Mouse (Mus musculus) limb, embryonic 11.5 days (tissue): ENCODE measurements around the gene Hsd17b3. TPM values are rescaled to one million over a fixed set of nuclear protein-coding genes. Genes with fewer than 3 reads are reported as not detected.
A peak's percentile ranks its signal among the peaks of the same experiment; 100 is the strongest.

Experiments
- ATAC-seq: fragments of 200-750 bp; cut with Nextera tagmentation; 2 replicates; pipeline ENCODE4 v1.8.0; 2017; ENCODE audit warnings: low read depth; ENCODE audit not compliant: insufficient number of reproducible peaks, low FRiP score, low TSS enrichment
- DNase-seq: peaks from one replicate; pipeline ENCODE4 v3.0.0-alpha.2; 2015; ENCODE audit warnings: low spot score
- H3K27ac ChIP-seq: fragments of 300-500 bp; sonication (generic); replicated peaks from 2 replicates; pipeline ENCODE4 v1.5.1; 2014; ENCODE audit warnings: low read depth, mild to moderate bottlenecking, low read length
- H3K27me3 ChIP-seq: fragments of 300-500 bp; sonication (generic); 2 replicates; pipeline ENCODE4 v1.6.1; 2014; ENCODE audit warnings: mild to moderate bottlenecking, low read length, mixed read lengths; ENCODE audit not compliant: control insufficient read depth, insufficient read depth
- H3K36me3 ChIP-seq: fragments of 300-500 bp; sonication (generic); 2 replicates; pipeline ENCODE4 v1.6.1; 2014; ENCODE audit warnings: mild to moderate bottlenecking, low read length, moderate library complexity, mixed read lengths; ENCODE audit not compliant: control insufficient read depth, insufficient read depth
- H3K4me1 ChIP-seq: fragments of 300-500 bp; sonication (generic); 2 replicates; pipeline ENCODE4 v1.6.1; 2014; ENCODE audit warnings: low read length, mixed read lengths; ENCODE audit not compliant: control insufficient read depth, insufficient read depth
- H3K4me2 ChIP-seq: fragments of 300-500 bp; sonication (generic); 2 replicates; pipeline ENCODE4 v1.6.1; 2014; ENCODE audit warnings: low read depth, mild to moderate bottlenecking, moderate library complexity; ENCODE audit not compliant: severe bottlenecking
- H3K4me3 ChIP-seq: fragments of 300-500 bp; sonication (generic); 2 replicates; pipeline ENCODE4 v1.5.1; 2014; ENCODE audit warnings: low read depth, low read length
- H3K9ac ChIP-seq: fragments of 300-500 bp; sonication (generic); 2 replicates; pipeline ENCODE4 v1.6.1; 2014; ENCODE audit warnings: mild to moderate bottlenecking, low read length
- H3K9me3 ChIP-seq: fragments of 300-500 bp; sonication (generic); 2 replicates; pipeline ENCODE4 v1.6.1; 2016; ENCODE audit warnings: low read length; ENCODE audit not compliant: control insufficient read depth
- WGBS: fragments of 180-500 bp; shearing (Covaris S2); extraction: QIAGEN DNeasy Blood & Tissue Kit; methylation state at CpG from one replicate; pipeline ENCODE4 v1.1.7; 2014; 5-methylcytosine and 5-hydroxymethylcytosine counted together
- polyA plus RNA-seq: library from polyadenylated mRNA; unstranded; fragments of >200 nt; fragmentation: Nextera tagmentation; extraction: Ambion mirVana; gene quantifications from 2 replicates; pipeline ENCODE4 v1.2.1, GENCODE M21; 2014

Gene Hsd17b3
- polyA plus RNA-seq, 1 experiment from 2014 or later = not detected

DNA sequence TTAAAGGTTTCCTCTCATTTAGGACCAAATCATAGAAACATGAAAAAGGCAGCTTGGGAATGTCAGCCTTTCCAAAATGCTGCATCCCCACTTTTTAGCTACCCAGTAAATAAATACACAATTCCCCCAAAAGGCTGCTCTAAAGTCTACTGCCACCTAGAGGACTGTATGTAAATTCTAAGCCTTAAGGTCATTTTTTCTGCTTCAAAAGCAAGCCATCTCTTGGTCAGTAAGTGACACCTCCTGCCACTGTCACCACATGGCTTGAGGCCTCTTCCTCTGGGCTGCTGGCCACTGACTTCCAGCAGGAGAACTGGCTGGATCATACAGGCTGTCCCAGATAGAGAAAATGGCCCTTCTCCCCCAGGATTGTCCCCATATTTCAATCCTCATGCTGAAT is 50.9 kb downstream of the Hsd17b3 start:
- H3K4me2 ChIP-seq = no peak overlapping the region
- no peak overlapping the region for H3K27ac ChIP-seq
- H3K4me1 ChIP-seq = peaks cover 3% of the 10 kb centered on the region; the same call in 1 of the 2 replicates
- no peaks in the 10 kb centered on the region for H3K36me3 ChIP-seq
- H3K9ac ChIP-seq = no peak overlapping the region
- no peaks in the 10 kb centered on the region for H3K27me3 ChIP-seq
- H3K9me3 ChIP-seq = no peaks in the 10 kb centered on the region; the same call in 1 of the 2 replicates
- H3K4me3 ChIP-seq = no peak overlapping the region
- ATAC-seq (no peak), DNase-seq (no peak)

GRCm38 (mm10) chr13:64036079-64037011 is 52.7 kb downstream of the Hsd17b3 start:
- Histone ChIP-seq H3K9ac (no peak overlapping the region), H3K9me3 (no peaks in the 10 kb centered on the region; the same call in 1 of the 2 replicates), H3K4me3 (no peak overlapping the region), H3K27me3 (no peaks in the 10 kb centered on the region), H3K27ac (no peak overlapping the region), H3K4me1 (peaks cover 3% of the 10 kb centered on the region; the same call in 1 of the 2 replicates), H3K4me2 (no peak overlapping the region), H3K36me3 (no peaks in the 10 kb centered on the region)
- WGBS = 15% methylated on average over 13 of the region's 13 CpGs
- ATAC-seq (0 out of 2 replicates have a peak, but pooled peaks have one; percentile 36), DNase-seq (peak; percentile 84)

DNA sequence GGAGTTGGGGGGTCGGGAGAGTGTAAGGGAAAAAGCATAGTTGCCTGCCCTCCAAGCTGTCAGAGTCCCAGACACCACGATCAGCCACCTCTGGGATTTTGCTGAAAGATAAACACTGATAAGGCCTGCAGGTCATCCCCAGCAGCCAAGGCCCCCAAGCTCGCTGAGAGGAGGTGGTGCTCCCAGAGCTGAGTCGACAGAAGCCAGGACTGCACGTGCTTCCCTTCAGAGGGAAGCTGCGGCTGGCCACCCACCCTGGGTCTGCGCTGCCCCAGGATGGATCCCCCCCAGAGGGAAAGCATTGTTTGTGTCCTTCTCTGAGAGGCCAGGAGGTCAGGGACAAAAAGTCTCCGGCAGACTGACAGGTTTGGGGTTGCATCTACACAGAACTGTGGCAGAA is 54.0 kb downstream of the Hsd17b3 start:
- H3K4me1 ChIP-seq = peaks cover 3% of the 10 kb centered on the region; the same call in 1 of the 2 replicates
- no peaks in the 10 kb centered on the region for H3K36me3 ChIP-seq
- H3K4me2 ChIP-seq = no peak overlapping the region
- H3K27me3 ChIP-seq = no peaks in the 10 kb centered on the region
- no peak overlapping the region for H3K4me3 ChIP-seq
- 13% methylated on average over 8 of the region's 8 CpGs for WGBS
- H3K27ac ChIP-seq = no peak overlapping the region
- H3K9me3 ChIP-seq = no peaks in the 10 kb centered on the region
- DNase-seq (no peak), ATAC-seq (no peak)
- H3K9ac ChIP-seq = no peak overlapping the region

DNA sequence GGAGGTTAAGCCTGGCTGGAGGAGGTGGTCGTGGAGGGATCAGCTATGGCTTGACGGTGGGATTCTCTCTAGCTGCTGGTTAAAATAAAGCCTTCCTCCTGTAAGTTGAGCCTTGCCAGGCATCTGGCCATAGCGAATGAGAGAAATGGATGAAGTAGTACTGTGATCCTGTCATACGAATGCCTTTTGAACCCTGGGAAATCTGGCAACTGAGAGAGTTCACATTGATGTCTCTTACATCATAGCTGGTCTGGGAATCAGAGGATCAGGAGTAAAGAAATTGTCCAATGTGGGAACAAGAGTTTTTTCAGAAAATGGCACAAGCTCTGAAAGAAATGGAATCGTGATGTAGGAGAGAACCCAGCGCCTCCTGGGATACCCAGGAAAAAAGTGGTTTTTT is 55.1 kb downstream of the Hsd17b3 start:
- Histone ChIP-seq H3K9me3 (no peaks in the 10 kb centered on the region), H3K4me2 (no peak overlapping the region), H3K4me3 (no peak overlapping the region), H3K9ac (no peak overlapping the region), H3K27ac (no peak overlapping the region; the same call in 1 of the 2 replicates), H3K27me3 (no peaks in the 10 kb centered on the region), H3K36me3 (no peaks in the 10 kb centered on the region), H3K4me1 (peaks cover 3% of the 10 kb centered on the region; the same call in 1 of the 2 replicates)
- ATAC-seq (no peak), DNase-seq (no peak)
- WGBS = 79% methylated on average over 6 of the region's 6 CpGs

GRCm38 (mm10) chr13:64033181-64033580 is 55.8 kb downstream of the Hsd17b3 start:
- Histone ChIP-seq H3K9me3 (no peaks in the 10 kb centered on the region), H3K4me3 (no peak overlapping the region), H3K36me3 (no peaks in the 10 kb centered on the region), H3K4me1 (no peaks in the 10 kb centered on the region), H3K4me2 (no peak overlapping the region), H3K27me3 (no peaks in the 10 kb centered on the region), H3K27ac (no peak overlapping the region; the same call in 1 of the 2 replicates), H3K9ac (no peak overlapping the region)
- 63% methylated on average over 4 of the region's 4 CpGs for WGBS
- no peak for ATAC-seq
- DNase-seq = no peak

DNA sequence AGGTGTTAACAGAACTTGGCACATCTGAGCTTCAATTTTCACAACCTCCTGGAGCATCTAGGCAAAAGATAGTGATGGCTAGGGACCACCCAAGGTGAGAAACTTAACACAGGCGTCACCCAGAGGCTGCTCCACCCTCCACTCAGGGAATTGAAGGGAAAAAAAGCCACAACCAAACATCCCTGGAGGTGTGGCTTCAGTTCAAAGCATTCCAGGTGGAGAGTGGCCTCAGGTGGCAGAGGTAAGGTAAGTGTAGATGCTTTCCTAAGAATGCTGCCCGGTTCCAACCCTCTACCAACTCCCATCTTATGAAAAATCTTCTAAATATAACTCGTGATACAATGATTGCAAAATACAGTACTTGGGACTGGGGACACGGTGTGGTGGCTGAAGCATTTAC is 57.8 kb downstream of the Hsd17b3 start:
- H3K9ac ChIP-seq = no peak overlapping the region
- no peaks in the 10 kb centered on the region for H3K27me3 ChIP-seq

DNA sequence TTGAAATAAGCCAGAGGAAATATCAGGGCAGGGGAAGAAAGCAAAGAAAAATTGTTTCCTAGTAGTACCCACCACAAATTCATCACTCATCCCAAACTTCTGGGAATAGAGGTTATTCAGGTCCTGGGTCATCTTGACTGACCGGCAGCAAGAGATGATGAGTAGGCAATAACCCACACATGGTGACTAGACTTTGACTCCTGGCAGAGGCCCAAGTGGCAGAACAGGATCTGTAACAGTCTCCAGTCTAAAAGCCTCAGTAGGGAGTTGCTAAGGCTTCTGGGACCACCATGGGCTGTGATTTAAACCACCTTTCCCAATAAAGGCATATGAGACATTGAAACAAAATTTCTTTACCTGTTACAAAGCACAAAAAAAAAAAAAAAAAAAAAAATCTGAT is 58.2 kb downstream of the Hsd17b3 start:
- no peak for ATAC-seq
- Histone ChIP-seq H3K27me3 (no peaks in the 10 kb centered on the region), H3K4me2 (no peak overlapping the region), H3K9ac (no peak overlapping the region), H3K9me3 (no peaks in the 10 kb centered on the region), H3K36me3 (no peaks in the 10 kb centered on the region), H3K4me3 (no peak overlapping the region), H3K4me1 (no peaks in the 10 kb centered on the region), H3K27ac (no peak overlapping the region)
- DNase-seq = no peak
- 33% methylated on average over 1 of the region's 1 CpGs for WGBS

More for the DNA sequence above, 57.8 kb downstream of the Hsd17b3 start:
- ATAC-seq (no peak), DNase-seq (no peak)
- H3K4me3 ChIP-seq = no peak overlapping the region
- no peaks in the 10 kb centered on the region for H3K4me1 ChIP-seq
- 55% methylated on average over 4 of the region's 4 CpGs for WGBS
- no peak overlapping the region for H3K27ac ChIP-seq
- no peak overlapping the region for H3K4me2 ChIP-seq
- no peaks in the 10 kb centered on the region for H3K9me3 ChIP-seq
- H3K36me3 ChIP-seq = no peaks in the 10 kb centered on the region

- no peak overlapping the region for H3K4me3 ChIP-seq
- DNase-seq = no peak
- no peak for ATAC-seq
- H3K4me2 ChIP-seq = no peak overlapping the region
- H3K36me3 ChIP-seq = no peaks in the 10 kb centered on the region
- peaks cover 15% of the 10 kb centered on the region for H3K4me1 ChIP-seq
- 63% methylated on average over 4 of the region's 4 CpGs for WGBS
- H3K27me3 ChIP-seq = no peaks in the 10 kb centered on the region
- no peaks in the 10 kb centered on the region for H3K9me3 ChIP-seq
- no peak overlapping the region for H3K9ac ChIP-seq
- no peak overlapping the region for H3K27ac ChIP-seq
Observed at GRCm38 (mm10) chr13:64024803-64025202, 64.2 kb downstream of the Hsd17b3 start.
